Mouse (Mus musculus) 3T3-L1 (cell line): ENCODE data around the gene Eps8l3.
A peak's percentile ranks its signal among the peaks of the same experiment; 100 is the strongest.

Experiments
- DNase-seq: peaks from one replicate; pipeline ENCODE4 v3.0.0-alpha.2; 2015; ENCODE audit warnings: low read depth, low spot score

Gene Eps8l3

DNA sequence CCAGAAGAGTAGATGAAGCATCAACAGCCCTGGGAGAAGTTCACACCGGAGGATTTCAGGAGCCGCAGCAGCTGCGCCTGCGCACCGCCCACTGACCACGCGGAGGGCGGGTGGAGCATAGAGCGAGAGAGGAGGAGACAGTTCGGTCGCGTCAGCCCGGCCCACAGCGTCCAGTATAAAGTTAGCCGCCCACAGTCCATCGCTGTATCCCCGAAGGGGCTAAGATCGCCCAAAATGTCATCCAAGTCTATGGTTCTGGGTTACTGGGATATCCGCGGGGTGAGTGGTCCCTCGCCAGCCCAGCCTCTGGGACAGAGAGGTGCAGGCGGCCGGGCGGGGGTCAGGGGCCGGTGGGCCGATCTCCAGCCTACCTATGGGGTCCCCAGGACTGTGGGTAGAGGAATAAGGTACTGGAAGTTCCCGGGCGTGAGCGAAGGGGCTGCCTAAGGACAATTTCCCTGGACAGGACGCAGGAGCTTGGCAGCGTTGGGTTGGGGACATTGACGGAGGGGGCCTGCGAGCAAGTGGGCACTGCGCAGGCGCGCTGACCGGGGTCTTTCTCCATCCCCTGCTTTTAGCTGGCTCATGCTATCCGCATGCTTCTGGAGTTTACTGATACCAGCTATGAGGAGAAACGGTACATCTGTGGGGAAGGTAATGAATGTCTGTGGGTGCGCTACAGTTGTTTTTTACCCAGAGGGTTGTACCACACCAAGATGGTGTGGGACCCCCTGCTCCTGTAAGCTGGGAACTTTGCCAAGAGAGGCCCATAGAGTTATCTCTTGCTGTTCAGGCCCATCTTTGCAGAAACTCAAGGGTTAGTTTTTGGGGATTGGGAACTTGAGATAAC lies 18.9 kb downstream of the Eps8l3 start, which contains the start of gene Gstm5:
Gene Gstm5 (plus strand): TSS at position 102 of the 850 bp plus-strand sequence.
- peak; percentile 90 for DNase-seq

DNA sequence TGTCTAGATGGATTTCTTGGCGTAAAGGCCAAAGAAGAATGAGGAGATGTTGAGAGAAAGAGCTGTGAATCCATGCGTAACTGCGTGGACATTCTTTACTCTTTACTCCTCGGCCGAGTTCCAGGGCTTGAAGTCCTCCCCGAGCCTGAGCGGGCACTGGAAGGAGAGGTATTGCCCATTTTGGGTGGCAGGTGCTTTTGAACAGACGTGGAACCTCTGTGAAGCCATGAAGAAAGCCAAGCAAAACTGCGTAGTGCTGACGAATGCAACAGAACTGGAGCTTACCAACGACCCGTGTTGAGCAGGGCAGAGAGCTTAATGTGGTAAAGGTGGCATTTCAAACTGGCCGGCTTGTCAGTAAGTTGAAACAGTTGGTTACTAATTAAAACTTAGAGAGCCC lies 21.7 kb downstream of the Eps8l3 start:
- no peak for DNase-seq

DNA sequence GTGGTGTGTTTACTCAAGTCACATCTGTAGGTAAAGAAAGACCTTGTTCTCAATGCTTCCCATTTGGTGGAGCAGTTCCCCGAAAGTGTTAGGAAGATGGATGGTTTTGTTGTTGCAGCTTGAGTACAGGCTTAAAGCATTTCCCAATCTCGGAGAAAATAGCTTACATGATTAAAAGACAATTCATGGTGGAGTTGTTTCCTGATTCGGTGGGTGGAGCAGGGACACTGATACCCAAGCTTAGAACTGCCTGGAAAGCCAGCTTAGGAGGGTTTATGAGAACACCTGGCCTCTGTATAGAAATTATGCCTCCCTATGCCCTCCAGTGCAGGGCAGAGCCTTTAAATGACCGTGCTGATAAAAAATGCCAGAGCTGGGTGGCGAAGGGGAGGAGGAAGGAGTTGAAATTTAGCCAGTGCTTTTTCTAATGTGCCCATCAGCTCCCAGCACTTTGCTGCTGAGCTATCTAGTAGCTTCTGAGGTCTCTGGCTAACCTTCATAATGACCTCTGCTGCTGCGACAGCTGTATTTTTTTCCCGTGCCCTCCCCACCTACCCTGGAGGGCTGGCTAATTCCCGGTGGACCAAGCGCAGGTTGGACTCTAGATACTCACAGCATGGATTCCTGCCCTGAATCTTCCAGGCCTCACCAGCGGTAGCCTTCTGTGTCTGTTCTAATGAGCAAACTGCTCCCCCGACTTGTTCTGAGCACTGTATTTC lies 24.1 kb downstream of the Eps8l3 start:
- DNase-seq, result no peak

DNA sequence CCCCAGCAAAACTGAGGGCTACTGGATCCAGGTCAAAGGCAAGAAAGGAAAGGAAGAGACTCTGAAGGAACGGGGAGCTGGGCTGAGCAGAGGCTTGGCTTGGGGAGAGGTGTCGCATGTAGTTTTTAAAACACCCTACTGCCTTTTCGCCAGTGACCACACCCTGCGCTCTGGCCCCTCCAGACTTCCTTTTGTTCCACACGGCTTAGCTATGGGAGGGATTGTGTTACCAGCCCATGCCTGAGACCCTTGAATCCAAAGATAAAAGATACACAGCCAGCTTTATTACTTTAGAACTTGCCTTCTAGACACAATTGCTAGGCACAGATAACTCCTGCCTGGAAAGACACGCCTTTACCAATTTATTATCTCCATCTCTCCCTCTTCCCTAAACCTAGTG lies 28.9 kb downstream of the Eps8l3 start:
- no peak for DNase-seq

DNA sequence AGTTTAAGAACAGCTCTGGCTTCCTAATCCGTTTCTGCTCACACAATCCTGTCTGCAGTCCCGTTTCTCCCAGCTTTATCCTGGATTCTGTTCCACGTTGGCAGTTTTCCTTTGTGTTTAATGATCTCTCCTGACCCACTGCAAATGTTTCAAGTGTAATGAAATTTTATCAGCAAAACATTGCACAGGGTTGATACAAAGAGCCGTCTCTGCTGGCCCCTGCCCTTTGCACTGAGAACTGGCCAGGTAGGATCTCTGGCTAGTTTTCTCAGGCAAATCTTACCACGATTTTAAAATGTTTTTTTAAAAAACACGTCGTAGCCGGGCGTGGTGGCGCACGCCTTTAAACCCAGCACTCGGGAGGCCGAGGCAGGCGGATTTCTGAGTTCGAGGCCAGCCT lies 39.6 kb downstream of the Eps8l3 start:
- DNase-seq, result no peak

DNA sequence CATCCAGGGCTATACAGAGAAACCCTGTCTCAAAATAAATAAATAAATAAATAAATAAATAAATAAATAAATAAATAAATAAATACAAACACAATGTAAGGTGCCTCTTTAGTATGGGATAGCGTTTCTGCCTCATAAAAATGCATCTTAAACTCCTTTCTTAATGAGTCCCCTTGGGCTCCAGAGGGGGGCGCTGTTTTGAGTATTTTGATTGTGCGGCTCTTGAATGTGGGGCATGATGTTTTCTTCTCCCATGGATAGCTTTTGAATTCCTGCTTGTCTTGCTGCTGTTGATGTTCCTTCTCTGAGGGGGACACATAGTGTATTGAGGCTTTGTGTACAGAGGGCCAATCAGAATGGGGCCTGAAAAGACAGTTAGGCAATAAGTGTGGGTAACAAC lies 40.1 kb downstream of the Eps8l3 start:
- no peak for DNase-seq

DNA sequence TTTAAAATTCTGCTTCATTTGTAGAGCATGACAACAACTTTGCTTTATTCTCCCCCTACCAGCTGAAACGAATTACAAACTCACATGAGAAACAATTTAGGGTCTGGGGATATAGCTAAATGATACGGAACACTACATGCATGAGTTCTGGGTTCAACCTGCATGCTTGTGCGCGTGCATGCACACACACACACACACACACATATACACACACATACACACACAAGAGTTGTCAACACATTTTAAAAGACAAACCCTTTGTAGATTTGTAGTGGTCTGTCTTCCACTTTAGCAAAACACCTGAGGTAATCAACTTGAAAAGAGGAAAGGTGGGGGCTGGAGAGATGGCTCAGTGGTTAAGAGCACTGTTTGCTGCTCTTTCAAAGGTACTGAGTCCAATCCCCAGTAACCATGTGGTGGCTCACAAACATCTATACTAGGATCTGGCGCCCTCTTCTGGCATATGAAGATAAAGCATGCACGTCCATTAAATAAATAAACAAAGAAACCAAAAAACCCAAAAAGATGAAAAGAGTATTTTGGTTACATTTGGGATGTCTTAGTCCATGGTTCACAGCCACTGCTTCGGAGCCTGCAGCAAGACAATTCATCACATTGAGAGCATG lies 40.9 kb downstream of the Eps8l3 start:
- peak; percentile 86 for DNase-seq

DNA sequence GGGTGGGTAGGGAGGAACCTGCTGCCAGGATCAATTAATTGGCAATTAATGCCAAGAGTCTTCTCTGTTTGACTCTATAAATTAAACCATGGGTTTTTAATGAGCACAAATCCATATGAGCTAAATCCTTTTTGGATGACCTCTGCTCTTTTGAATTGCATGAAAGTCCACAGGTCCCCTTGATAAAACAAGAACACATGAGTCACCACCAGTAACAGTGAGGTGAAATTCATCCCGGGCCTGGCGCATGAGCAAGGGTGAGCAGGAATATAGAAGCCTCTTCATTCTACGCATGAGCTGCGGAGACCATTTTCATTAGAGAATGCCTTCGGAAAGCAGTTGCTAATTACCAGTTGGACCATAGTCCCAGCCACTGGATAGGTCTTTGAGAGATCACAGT lies 43.3 kb downstream of the Eps8l3 start:
- DNase-seq, result no peak

DNA sequence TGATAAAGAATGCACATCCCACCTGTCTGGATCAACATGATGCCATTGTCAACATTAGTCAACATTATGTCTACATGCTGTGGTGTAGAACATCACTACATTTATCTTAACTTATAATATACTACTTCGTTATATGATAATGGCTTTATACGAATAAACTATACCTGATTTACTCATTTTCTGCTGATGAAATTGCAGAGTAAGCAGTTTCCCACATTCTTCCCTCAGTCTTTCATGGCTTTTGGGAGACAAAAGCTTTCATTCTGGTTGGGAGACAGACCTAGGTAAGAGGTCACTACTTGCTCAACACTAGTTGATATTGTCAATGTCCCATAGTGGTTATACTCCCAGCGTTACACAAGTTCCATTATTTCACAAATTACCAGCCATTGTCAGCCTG lies 48.3 kb downstream of the Eps8l3 start:
- DNase-seq, result no peak

DNA sequence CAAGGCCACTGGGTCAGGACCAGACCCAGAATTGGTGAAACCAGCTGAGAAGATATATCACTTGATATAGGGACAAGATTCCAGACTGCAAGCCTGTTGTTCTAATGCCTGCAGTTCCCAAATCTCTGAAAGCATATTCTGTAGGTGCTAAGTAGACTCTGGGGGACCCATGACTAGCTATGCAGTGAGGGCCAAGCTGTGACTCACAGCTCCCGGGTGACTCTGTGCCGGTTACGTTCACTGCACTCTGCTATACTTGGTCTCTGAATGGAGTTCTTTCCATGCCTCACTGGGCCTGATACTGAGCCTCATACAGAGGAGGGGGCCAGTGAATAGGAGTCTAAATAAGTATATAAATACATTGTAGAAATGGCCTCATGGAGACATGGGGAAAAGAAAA lies 50.8 kb downstream of the Eps8l3 start:
- peak; percentile 53 for DNase-seq

DNA sequence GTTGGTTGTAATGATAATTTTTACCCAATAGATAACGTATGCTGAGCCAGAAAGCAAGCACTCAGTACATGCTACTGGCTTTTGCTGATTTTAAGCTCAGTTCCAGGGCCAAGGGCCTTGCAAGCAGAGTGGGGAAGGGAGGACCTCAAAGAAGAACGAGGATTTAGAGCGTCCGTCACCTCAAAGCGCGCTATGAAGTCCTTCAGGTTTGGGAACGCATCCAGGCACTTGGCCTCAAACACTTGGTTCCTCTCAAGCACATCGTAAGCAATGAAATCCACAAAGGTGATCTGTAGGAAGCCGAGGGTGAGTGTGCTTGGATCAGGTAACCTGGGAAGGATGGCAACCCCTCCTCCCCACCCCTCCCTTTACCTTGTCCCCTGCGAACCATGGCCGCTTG lies 51.7 kb downstream of the Eps8l3 start:
- DNase-seq, result no peak

DNA sequence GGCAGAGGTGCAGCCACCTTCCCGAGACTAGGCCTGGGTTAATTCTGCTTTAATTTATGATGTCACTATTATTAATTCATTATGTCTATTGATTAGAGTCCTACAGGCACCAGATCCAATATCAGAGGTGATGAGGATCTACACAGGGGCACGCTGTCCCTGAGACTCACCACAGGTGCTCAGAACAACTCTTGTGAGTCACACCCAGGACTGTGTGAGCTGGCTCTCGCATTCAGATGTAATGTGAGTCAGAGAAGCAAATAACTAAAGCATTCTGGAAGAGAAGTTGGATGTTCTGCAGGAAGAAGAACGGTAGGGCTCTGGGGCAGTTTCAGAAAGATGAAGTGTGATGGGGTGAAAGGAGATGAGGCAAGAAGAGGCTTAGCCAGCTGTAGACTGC lies 52.2 kb downstream of the Eps8l3 start:
- peak; percentile 37 for DNase-seq

DNA sequence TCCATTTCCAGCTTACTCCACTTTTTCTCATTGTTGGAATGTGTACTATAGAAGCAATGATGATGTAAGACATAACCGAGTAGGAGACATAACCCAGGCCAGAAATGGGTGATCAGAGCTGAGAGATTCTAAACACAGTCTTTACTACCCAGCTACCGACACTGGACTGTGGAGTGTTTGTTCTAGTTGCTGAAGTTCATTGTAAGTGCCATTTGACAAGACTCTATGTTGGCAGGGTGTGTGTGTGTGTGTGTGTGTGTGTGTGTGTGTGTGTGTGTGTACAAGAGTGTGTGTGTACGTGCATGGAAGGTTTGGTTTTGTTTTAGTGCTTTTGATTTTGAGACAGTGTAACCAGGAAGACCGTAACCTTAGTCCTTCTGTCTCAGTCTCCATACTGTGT lies 52.7 kb downstream of the Eps8l3 start:
- no peak for DNase-seq

DNA sequence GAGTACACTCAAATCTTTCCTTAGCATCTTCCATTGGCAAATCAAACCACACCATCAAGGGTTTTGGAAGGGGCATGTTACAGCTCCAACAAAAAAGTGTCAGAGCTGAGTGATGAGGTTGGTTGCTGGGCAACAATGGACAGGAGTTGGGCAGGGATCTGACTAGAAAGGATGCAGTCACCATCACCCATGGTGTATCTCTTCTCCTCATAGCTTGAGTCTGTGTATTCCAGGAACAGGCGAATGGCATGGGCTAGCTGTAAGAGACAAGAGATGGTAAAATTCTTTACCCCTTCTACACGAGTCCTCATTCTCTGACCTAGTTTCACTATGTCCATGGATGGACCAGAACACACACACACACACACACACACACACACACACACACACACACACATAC lies 54.1 kb downstream of the Eps8l3 start:
- no peak for DNase-seq

DNA sequence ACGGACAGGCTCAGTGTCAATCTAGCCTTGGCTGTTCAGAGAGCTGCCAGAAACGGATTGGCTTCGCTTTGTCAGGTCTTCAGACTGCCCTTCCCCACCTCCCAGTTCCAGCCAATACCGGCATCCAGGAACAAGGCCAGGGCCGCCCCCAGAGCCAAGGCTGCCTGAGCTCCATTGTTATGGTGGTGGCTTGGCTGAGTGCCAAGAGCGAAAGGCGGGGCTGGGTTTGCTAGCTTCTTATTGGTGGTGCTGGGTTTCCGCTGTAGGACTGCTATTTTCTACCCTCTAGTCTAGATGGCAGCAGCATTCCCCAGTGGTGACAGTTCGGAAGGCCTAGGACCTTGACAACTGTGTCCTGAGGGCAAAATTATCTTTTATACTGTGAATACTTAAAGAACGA lies 54.6 kb downstream of the Eps8l3 start, which contains the start of gene Gstm7:
Gene Gstm7 (minus strand): TSS at position 148 of the 400 bp plus-strand sequence.
- peak; percentile 81 for DNase-seq

DNA sequence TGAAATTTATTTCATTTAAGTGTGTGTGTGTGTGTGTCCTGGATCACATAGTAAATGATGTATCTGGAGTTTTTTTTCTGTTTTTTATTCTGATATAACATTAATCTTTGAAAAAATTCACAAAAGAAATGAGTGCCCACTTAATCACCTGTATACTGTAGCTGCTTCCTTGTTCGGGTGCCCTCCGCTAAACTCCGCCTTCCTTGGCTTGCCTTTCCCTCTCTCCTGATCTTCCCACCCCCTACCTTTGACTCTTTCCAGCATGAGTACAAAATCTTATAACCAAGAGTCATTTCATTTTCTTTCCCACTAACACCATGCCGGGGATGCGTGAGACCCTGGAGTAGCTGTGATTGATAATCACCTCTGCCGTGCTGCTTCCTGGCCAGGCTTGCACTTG lies 55.1 kb downstream of the Eps8l3 start:
- no peak for DNase-seq

DNA sequence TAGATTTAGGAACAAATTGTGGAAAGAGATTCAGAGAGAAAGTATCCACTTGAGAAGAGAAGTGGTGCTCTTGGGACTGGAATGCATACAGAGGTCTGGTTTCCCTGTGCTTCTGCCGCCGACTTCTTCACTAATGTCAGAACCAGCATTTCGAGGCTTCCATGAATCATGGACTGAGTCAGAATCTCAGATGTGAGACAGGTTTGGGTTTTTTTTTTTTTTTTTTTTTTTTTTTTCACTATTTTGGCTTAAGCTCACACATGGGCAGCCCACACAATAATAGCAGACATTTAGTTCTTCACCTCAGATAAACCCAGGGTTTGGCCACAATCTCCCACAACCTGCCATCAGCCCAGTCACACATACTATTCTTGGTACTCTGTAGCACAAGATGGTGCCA lies 58.2 kb downstream of the Eps8l3 start:
- DNase-seq, result peak; percentile 71

DNA sequence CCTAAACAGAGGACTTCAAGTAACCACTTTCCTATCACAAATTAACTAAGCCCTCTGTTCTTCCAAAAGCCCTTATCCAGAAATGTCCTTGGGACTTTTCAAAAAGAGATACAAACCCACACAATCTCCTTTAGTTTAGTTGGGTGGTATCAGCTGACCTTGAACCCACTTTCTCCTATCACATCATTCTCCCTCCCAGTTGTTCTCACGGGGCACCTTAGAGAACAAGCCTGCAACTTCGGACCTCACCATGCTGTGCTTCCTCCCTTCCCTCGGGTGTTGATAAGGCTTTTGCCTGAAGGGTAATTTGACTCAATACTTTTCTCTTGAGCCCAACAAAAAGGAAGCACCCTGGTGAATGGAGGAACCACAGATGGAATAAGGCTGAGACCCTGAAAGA lies 58.9 kb downstream of the Eps8l3 start:
- DNase-seq, result no peak

DNA sequence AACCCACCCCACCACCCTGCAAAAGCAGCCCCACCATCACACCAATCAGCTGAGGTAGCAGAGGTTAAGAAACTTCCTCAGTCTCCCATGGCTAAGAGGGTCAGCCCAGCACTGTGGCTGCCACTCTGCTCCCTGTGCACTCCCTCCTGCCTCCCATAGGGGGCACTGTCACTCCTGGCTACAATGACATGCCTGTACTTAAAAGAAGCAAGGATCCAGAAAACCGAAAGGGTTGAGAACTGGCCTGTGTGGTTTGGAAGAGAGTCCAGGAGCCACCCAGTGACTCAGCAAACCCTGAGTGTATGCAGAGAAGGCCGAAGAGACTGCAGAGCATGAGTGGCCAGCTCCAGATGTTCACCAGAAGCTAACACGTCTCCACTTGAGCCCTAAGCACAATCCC lies 62.4 kb downstream of the Eps8l3 start:
- DNase-seq, result peak; percentile 99

DNA sequence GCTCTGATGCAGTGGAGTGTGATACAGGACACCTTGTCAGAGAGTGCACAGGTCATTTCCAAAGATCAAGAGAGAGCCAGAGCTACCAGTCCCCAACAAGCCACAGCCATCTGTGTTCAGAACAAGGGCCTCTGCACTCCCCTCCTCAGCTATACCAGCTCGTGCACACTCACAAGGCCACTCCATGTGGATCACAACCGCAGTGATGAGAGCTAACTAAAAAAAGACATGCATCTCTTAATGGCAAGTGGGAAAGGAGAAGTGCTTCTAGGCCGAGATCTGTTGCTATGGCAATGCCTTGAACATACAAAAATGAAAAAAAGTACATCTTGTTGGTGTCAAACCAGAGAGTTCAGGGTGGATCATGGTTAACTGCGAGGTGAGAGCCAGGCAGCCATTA lies 62.8 kb downstream of the Eps8l3 start:
- no peak for DNase-seq

DNA sequence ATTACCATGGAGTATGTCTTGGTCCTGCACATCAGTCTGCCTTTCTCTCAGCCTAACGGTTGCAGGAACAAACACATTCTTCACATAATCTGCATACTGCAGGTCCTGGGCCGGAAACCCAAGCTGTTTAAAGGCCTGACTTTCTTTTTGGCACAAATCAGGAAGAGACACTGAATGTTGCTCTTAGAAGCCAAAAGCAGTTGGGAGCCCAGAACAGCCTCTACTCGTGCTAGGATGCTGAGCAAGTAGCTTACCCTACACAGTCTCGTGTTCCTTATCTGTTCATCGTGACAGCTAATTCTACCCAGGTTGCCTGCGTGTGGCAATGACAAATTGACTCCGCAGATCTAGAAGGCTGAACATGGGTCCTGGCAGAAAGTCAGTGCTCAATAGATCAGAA lies 63.5 kb downstream of the Eps8l3 start:
- no peak for DNase-seq

DNA sequence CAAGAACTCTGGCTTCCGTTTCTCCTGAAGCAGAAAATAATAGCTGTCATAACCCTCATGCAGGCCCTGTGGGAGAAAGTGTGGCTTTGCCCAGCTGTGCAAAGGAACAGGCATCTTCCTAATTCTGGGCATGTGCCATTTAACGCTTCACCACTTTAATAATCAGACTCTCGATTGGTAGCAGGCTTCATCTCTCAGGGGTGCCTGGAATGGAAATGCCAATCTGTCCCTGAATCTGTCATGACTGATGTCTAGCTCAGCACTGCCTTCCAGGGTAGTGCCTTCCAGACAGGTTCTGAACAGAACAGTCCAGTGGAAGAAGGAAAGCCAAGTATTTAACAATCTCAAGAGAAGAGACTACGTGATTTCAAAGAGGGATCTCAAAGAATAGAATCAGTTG lies 64.2 kb downstream of the Eps8l3 start:
- no peak for DNase-seq
